ENCODE assay signal across 38 mouse cellular contexts in genomic region chr2:154522334-154522733, GRCm38 (mm10). TPM values are rescaled to one million over a fixed set of nuclear protein-coding genes. Genes with fewer than 3 reads are reported as not detected.
"Had no signal": no experiment of that assay in that cellular context is flagged by ENCODE, and none has a peak within 500 bp of the region (broad histone marks: within the 10 kb centered on the region; RNA-seq: fewer than 3 reads in every experiment).

No protein-coding gene starts in this region.

- H3K27ac ChIP-seq: heart, adult 2 months; heart, embryonic 13.5 days; heart, embryonic 15.5 days; hindbrain, embryonic 13.5 days; hindbrain, embryonic 15.5 days; hindbrain, postnatal 0 days; kidney, embryonic 15.5 days; kidney, postnatal 0 days; limb, embryonic 13.5 days; limb, embryonic 15.5 days; liver, embryonic 12.5 days; liver, embryonic 14.5 days had no signal

- DNase-seq: gastrocnemius, postnatal 14 days; gastrocnemius, postnatal 36 days; heart, adult 2 months; heart, postnatal 14 days; heart, postnatal 36 days; kidney, adult 2 months; kidney, adult 9 months; kidney, postnatal 14 days; kidney, postnatal 36 days; layer of hippocampus, adult 9-11 months; layer of hippocampus, postnatal 36 days; left cerebral cortex, postnatal 4 days had no signal

- H3K9ac ChIP-seq: heart, embryonic 13.5 days; heart, embryonic 15.5 days; hindbrain, embryonic 13.5 days; hindbrain, embryonic 15.5 days; kidney, embryonic 15.5 days; limb, embryonic 13.5 days; limb, embryonic 15.5 days; liver, embryonic 12.5 days; liver, embryonic 14.5 days had no signal

- ATAC-seq: hindbrain, postnatal 0 days; intestine, postnatal 0 days; liver, embryonic 12.5 days had no signal

- H3K27me3 ChIP-seq: heart, embryonic 13.5 days; heart, embryonic 15.5 days; hindbrain, embryonic 13.5 days; hindbrain, embryonic 15.5 days; kidney, embryonic 15.5 days; limb, embryonic 13.5 days; limb, embryonic 15.5 days; liver, embryonic 12.5 days had no signal

- H3K4me3 ChIP-seq: heart, adult 2 months; heart, embryonic 13.5 days; heart, embryonic 15.5 days; hindbrain, embryonic 13.5 days; hindbrain, embryonic 15.5 days; kidney, embryonic 15.5 days; limb, embryonic 13.5 days; limb, embryonic 15.5 days; liver, embryonic 12.5 days had no signal

- H3K9me3 ChIP-seq: heart, embryonic 13.5 days; heart, embryonic 15.5 days; hindbrain, embryonic 13.5 days; hindbrain, embryonic 15.5 days; kidney, embryonic 15.5 days; limb, embryonic 13.5 days; limb, embryonic 15.5 days; liver, embryonic 12.5 days had no signal

- H3K4me1 ChIP-seq: hindbrain, embryonic 13.5 days; hindbrain, embryonic 15.5 days; kidney, embryonic 15.5 days; limb, embryonic 13.5 days; limb, embryonic 15.5 days; liver, embryonic 12.5 days had no signal

RNA-seq across cellular contexts. Expression of gene 1700003F12Rik, which starts 24.6 kb away (rescaled TPM):
- total RNA-seq: gastrocnemius, adult 18-20 months; gastrocnemius, adult 8-10 months; gastrocnemius, postnatal 36 days; heart, adult 2 months; heart, postnatal 36 days; hematopoietic stem cell, adult 5-6 weeks; liver, adult 2 months had no signal
- polyA plus RNA-seq: heart, embryonic 13.5 days; large intestine, adult 2 months had no signal

RNA-seq across cellular contexts. Expression of gene Actl10, which starts 29.2 kb away (rescaled TPM):
- total RNA-seq: gastrocnemius, adult 18-20 months; gastrocnemius, postnatal 14 days; gastrocnemius, postnatal 36 days; heart, adult 2 months; heart, postnatal 14 days; heart, postnatal 36 days; hematopoietic stem cell, adult 5-6 weeks; layer of hippocampus, adult 18-20 months; layer of hippocampus, postnatal 14 days; layer of hippocampus, postnatal 36 days; left cerebral cortex, adult 18-20 months; left cerebral cortex, adult 8-10 months; left cerebral cortex, postnatal 10 days; left cerebral cortex, postnatal 25 days had no signal
- polyA plus RNA-seq: heart, adult 2 months; heart, embryonic 11.5 days; heart, postnatal 0 days; hindbrain, postnatal 0 days; intestine, postnatal 0 days; kidney, adult 2 months; kidney, postnatal 0 days; large intestine, adult 2 months; liver, adult 2 months; liver, embryonic 14.5 days; liver, embryonic 16.5 days had no signal
